Mouse (Mus musculus): ENCODE measurements around the gene Ucma.

- TF ChIP-seq CTCF (IDR thresholded peaks at IDR 0.05; ENCODE audit: low read depth): no peak
- TF ChIP-seq EP300 (optimal IDR thresholded peaks at IDR 0.05): no peak
These were observed 38.0 kb upstream of the Ucma start for GRCm38 (mm10) chr2:4937931-4938330.
